Mouse (Mus musculus): ENCODE data around the gene Olfr951. TPM values are rescaled to one million over a fixed set of nuclear protein-coding genes. Genes with fewer than 3 reads are reported as not detected.

Olfr951 gene
- polyA plus RNA-seq (2014; fragmentation: Illumina TruSeq; extraction: RNeasy Lipid Tissue Mini Kit (QIAGEN cat#74804); ENCODE audit: low read depth, low replicate concordance) = not detected

GRCm38 (mm10) chr9:39387110-39387509 is at the start of gene Olfr951:
Gene Olfr951, plus strand, starts transcription at chr9:39387410.

GRCm38 (mm10) chr9:39427048-39427447 is 39.8 kb downstream of the Olfr951 start, which contains the start of gene Olfr952:
Gene Olfr952, minus strand, starts transcription at chr9:39427148.

Other genes with a start within 250 kb of the Olfr951 start
- not detected for gene Olfr943, start 221.1 kb upstream of the Olfr951 start, polyA plus RNA-seq (2014; fragmentation: Illumina TruSeq; extraction: RNeasy Lipid Tissue Mini Kit (QIAGEN cat#74804); ENCODE audit: low read depth, low replicate concordance)
- gene Olfr944, start 185.5 kb upstream of the Olfr951 start, polyA plus RNA-seq (2014; fragmentation: Illumina TruSeq; extraction: RNeasy Lipid Tissue Mini Kit (QIAGEN cat#74804); ENCODE audit: low read depth, low replicate concordance) = not detected
- gene Olfr1537, start 137.4 kb upstream of the Olfr951 start, polyA plus RNA-seq (2014; fragmentation: Illumina TruSeq; extraction: RNeasy Lipid Tissue Mini Kit (QIAGEN cat#74804); ENCODE audit: low read depth, low replicate concordance) = not detected
- not detected for gene Olfr945, start 110.6 kb upstream of the Olfr951 start, polyA plus RNA-seq (2014; fragmentation: Illumina TruSeq; extraction: RNeasy Lipid Tissue Mini Kit (QIAGEN cat#74804); ENCODE audit: low read depth, low replicate concordance)
- not detected for gene Olfr948, start 61.4 kb upstream of the Olfr951 start, polyA plus RNA-seq (2014; fragmentation: Illumina TruSeq; extraction: RNeasy Lipid Tissue Mini Kit (QIAGEN cat#74804); ENCODE audit: low read depth, low replicate concordance)
- gene Olfr952, start 39.7 kb downstream of the Olfr951 start, polyA plus RNA-seq (2014; fragmentation: Illumina TruSeq; extraction: RNeasy Lipid Tissue Mini Kit (QIAGEN cat#74804); ENCODE audit: low read depth, low replicate concordance) = not detected
- not detected for gene Olfr954, start 69.3 kb downstream of the Olfr951 start, polyA plus RNA-seq (2014; fragmentation: Illumina TruSeq; extraction: RNeasy Lipid Tissue Mini Kit (QIAGEN cat#74804); ENCODE audit: low read depth, low replicate concordance)
- gene Olfr955, start 84.5 kb downstream of the Olfr951 start, polyA plus RNA-seq (2014; fragmentation: Illumina TruSeq; extraction: RNeasy Lipid Tissue Mini Kit (QIAGEN cat#74804); ENCODE audit: low read depth, low replicate concordance) = not detected
- gene Olfr44, start 106.6 kb downstream of the Olfr951 start, polyA plus RNA-seq (2014; fragmentation: Illumina TruSeq; extraction: RNeasy Lipid Tissue Mini Kit (QIAGEN cat#74804); ENCODE audit: low read depth, low replicate concordance) = not detected
- not detected for gene Olfr957, start 128.4 kb downstream of the Olfr951 start, polyA plus RNA-seq (2014; fragmentation: Illumina TruSeq; extraction: RNeasy Lipid Tissue Mini Kit (QIAGEN cat#74804); ENCODE audit: low read depth, low replicate concordance)
- gene Olfr958, start 166.6 kb downstream of the Olfr951 start, polyA plus RNA-seq (2014; fragmentation: Illumina TruSeq; extraction: RNeasy Lipid Tissue Mini Kit (QIAGEN cat#74804); ENCODE audit: low read depth, low replicate concordance) = not detected
- not detected for gene Olfr959, start 188.2 kb downstream of the Olfr951 start, polyA plus RNA-seq (2014; fragmentation: Illumina TruSeq; extraction: RNeasy Lipid Tissue Mini Kit (QIAGEN cat#74804); ENCODE audit: low read depth, low replicate concordance)
- not detected for gene AW551984, start 217.0 kb downstream of the Olfr951 start, polyA plus RNA-seq (2014; fragmentation: Illumina TruSeq; extraction: RNeasy Lipid Tissue Mini Kit (QIAGEN cat#74804); ENCODE audit: low read depth, low replicate concordance)
- gene Olfr148, start 223.2 kb downstream of the Olfr951 start, polyA plus RNA-seq (2014; fragmentation: Illumina TruSeq; extraction: RNeasy Lipid Tissue Mini Kit (QIAGEN cat#74804); ENCODE audit: low read depth, low replicate concordance) = not detected
- not detected for gene Olfr960, start 234.0 kb downstream of the Olfr951 start, polyA plus RNA-seq (2014; fragmentation: Illumina TruSeq; extraction: RNeasy Lipid Tissue Mini Kit (QIAGEN cat#74804); ENCODE audit: low read depth, low replicate concordance)